Mouse (Mus musculus): ENCODE results near the gene Hexim1. TPM values are rescaled to one million over a fixed set of nuclear protein-coding genes. Genes with fewer than 3 reads are reported as not detected.

The Hexim1 gene
- polyA plus RNA-seq, 1 experiment, result 10.3 TPM

DNA sequence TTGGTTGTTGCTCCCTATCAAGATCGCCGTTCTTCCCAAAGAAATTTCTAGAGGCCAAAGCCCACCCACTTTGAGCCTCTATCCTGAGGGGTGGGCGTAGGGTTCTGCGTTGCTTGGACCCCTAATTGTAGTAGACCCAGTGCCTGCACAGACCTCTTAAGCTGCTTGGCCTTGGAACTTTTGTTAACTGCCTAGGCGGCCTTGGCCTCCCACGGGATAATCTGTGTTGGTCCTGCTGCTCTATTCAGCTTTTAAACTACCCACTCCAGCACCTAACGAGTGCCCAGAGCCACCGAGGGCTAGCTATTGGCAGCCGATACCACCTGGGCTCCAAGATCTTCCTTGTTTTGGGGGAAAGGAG lies 3.5 kb upstream of the Hexim1 start:
- Histone ChIP-seq H3K27me3 (ENCODE audit: control insufficient read depth, insufficient read depth, low read length) (no peaks in the 10 kb centered on the region), H3K4me3 (ENCODE audit: extremely low read depth, insufficient read depth, insufficient read length) (no peak overlapping the region), H3K4me1 (ENCODE audit: control insufficient read depth, insufficient read depth, insufficient read length) (no peaks in the 10 kb centered on the region), H3K27ac (ENCODE audit: insufficient read depth, low read length) (no peak overlapping the region), H3K36me3 (ENCODE audit: control insufficient read depth, insufficient read depth, low read length) (no peaks in the 10 kb centered on the region)
- no peak for DNase-seq (ENCODE audit: low read depth in 1 of 2, low spot score in 2 of 2)
- WGBS, result 75% methylated on average over 9 of the region's 9 CpGs
- TF ChIP-seq CTCF (IDR thresholded peaks at IDR 0.05; ENCODE audit: extremely low read depth, insufficient read depth, insufficient read length, insufficient replicate concordance), result no peak
- TF ChIP-seq POLR2A (IDR thresholded peaks at IDR 0.05; ENCODE audit: low read depth, low read length), result no peak

DNA sequence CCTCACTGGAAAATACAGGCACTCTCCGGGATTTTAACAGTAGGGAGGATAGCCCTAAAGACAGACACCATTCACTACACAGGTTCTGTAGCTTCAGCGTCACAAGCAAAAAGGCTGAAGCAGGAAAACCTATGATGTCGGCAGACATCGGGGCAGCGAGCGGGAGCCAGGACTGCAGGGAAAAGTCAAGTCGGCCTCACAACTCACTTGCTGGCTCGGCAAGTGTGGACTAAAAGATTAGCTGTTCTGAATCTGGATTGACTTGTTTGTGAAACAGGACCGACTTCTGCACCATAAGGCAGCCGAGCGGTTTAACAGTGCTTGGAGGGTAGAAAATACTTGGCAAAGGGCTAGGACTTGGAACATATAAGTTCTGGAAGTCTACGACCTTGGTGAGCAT lies 3.0 kb upstream of the Hexim1 start:
- TF ChIP-seq CTCF (IDR thresholded peaks at IDR 0.05; ENCODE audit: extremely low read depth, insufficient read depth, insufficient read length, insufficient replicate concordance) (no peak), POLR2A (IDR thresholded peaks at IDR 0.05; ENCODE audit: low read depth, low read length) (no peak)
- no peaks in the 10 kb centered on the region for H3K27me3 ChIP-seq (ENCODE audit: control insufficient read depth, insufficient read depth, low read length)
- no peak for DNase-seq (ENCODE audit: low read depth in 1 of 2, low spot score in 2 of 2)
- H3K4me1 ChIP-seq (ENCODE audit: control insufficient read depth, insufficient read depth, insufficient read length), result no peaks in the 10 kb centered on the region
- H3K4me3 ChIP-seq (ENCODE audit: extremely low read depth, insufficient read depth, insufficient read length), result no peak overlapping the region
- WGBS, result 90% methylated on average over 12 of the region's 12 CpGs
- no peak overlapping the region for H3K27ac ChIP-seq (ENCODE audit: insufficient read depth, low read length)
- no peaks in the 10 kb centered on the region for H3K36me3 ChIP-seq (ENCODE audit: control insufficient read depth, insufficient read depth, low read length)

DNA sequence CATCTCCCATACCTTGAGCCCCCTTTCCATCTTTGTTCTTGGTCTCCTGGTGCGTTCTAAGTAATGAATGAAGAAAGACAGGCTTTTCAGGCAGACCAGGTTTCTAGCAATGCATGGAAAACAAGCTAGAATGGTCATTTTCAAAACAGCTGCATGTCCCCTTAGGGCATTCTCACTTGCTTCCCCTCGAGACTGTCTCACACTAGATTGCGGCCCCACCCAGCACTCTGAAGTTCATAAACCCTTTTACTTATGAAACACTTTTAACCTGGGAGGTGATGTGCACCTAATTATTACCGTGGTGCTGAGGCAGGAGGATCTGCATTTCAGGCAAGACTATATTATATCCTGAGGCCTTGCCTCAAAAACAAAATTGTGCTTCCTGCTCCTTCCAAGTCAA lies 2.3 kb upstream of the Hexim1 start:
- no peaks in the 10 kb centered on the region for H3K27me3 ChIP-seq (ENCODE audit: control insufficient read depth, insufficient read depth, low read length)
- H3K4me1 ChIP-seq (ENCODE audit: control insufficient read depth, insufficient read depth, insufficient read length), result no peaks in the 10 kb centered on the region
- no peaks in the 10 kb centered on the region for H3K36me3 ChIP-seq (ENCODE audit: control insufficient read depth, insufficient read depth, low read length)
- TF ChIP-seq CTCF (IDR thresholded peaks at IDR 0.05; ENCODE audit: extremely low read depth, insufficient read depth, insufficient read length, insufficient replicate concordance), result no peak
- TF ChIP-seq POLR2A (IDR thresholded peaks at IDR 0.05; ENCODE audit: low read depth, low read length), result no peak
- DNase-seq (ENCODE audit: low read depth in 1 of 2, low spot score in 2 of 2), result no peak
- H3K27ac ChIP-seq (ENCODE audit: insufficient read depth, low read length), result no peak overlapping the region
- 74% methylated on average over 4 of the region's 4 CpGs for WGBS
- H3K4me3 ChIP-seq (ENCODE audit: extremely low read depth, insufficient read depth, insufficient read length), result no peak overlapping the region

DNA sequence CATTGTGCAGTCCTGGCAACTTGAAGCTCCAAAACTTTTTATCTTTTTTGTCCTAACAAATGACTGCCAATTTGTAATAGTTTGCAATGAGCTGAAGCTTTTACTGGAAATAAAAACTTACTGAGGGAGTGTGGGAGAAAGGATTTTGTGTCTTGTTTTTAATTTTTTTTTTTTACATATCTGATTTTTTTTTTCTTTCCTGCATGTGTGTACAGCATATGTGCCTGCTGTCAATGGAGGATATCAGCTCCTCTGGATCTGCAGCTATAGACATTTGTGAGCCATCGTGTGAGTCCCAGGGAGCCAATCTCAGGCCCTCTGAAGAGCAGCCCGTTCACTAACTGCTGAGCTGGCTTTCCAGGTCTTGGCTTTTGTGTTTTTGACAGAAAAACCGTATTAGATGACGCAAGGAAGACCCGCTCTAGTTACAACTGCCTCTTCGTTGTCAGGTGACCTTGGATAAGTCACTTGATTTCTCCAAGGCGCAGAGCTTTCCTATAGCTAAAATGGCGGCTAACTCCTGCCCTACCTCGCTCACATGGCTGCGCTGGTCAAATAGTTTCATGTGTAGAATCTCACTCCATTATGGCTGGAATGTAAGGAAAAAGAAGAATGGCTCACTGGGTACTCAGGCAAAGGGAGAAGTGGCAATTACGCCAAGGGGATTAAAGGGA lies 1.6 kb upstream of the Hexim1 start:
- Histone ChIP-seq H3K4me1 (ENCODE audit: control insufficient read depth, insufficient read depth, insufficient read length) (no peaks in the 10 kb centered on the region), H3K36me3 (ENCODE audit: control insufficient read depth, insufficient read depth, low read length) (no peaks in the 10 kb centered on the region), H3K27ac (ENCODE audit: insufficient read depth, low read length) (peak overlapping the region; percentile 96; the same call in 1 of the 2 replicates), H3K27me3 (ENCODE audit: control insufficient read depth, insufficient read depth, low read length) (no peaks in the 10 kb centered on the region), H3K4me3 (ENCODE audit: extremely low read depth, insufficient read depth, insufficient read length) (peak overlapping the region; percentile 87)
- no peak for DNase-seq (ENCODE audit: low read depth in 1 of 2, low spot score in 2 of 2)
- WGBS, result 89% methylated on average over 11 of the region's 11 CpGs
- TF ChIP-seq POLR2A (IDR thresholded peaks at IDR 0.05; ENCODE audit: low read depth, low read length) (no peak), CTCF (IDR thresholded peaks at IDR 0.05; ENCODE audit: extremely low read depth, insufficient read depth, insufficient read length, insufficient replicate concordance) (no peak)

DNA sequence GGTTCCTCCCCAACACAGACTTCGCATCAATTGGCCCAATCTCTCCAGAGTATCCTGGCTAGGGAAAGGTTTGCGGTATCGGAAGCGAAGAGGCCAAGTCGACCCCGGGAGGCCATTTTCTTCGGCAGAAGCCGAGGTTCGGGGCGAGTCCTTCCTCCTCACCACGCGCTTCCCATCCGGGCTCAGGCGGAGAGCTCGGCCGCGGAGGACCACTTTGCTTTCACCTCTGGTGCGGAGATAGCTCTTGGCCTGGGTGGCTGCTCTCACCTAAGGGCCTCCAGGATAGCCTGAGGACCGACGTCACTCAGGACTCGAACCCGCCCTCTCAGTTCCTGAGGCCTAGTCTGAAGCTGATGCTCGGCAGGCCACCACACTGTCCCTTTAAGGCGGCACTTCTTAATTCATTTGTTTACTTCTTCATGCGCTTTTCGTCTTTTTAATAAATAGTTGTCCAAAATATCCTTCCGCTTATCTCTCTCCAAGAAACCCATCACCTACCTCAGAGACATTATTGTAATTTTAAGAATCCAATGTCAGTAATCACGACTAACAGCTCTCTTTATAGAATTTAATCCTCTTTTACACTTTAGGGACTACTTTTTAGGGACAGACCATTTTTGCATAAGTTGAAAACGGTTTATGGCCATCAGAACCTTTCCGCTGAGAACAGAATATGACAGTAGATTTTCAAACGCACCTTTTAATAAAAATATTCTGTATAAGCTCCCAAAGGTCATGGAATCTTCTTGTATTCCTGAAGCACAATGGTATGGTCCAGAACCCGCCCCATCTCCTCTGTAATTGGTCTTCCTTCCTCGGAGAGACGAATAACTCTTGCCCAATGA lies 646 bp upstream of the Hexim1 start:
- WGBS, result under 1% methylated on average over 34 of the region's 34 CpGs
- peak overlapping the region; percentile 96 for H3K27ac ChIP-seq (ENCODE audit: insufficient read depth, low read length)
- H3K36me3 ChIP-seq (ENCODE audit: control insufficient read depth, insufficient read depth, low read length), result no peaks in the 10 kb centered on the region
- peak overlapping the region; percentile 87 for H3K4me3 ChIP-seq (ENCODE audit: extremely low read depth, insufficient read depth, insufficient read length)
- no peaks in the 10 kb centered on the region for H3K4me1 ChIP-seq (ENCODE audit: control insufficient read depth, insufficient read depth, insufficient read length)
- peak; percentile 76 to 83 for DNase-seq (ENCODE audit: low read depth in 1 of 2, low spot score in 2 of 2)
- TF ChIP-seq CTCF (IDR thresholded peaks at IDR 0.05; ENCODE audit: extremely low read depth, insufficient read depth, insufficient read length, insufficient replicate concordance) (no peak), POLR2A (IDR thresholded peaks at IDR 0.05; ENCODE audit: low read depth, low read length) (peak; percentile 61)
- H3K27me3 ChIP-seq (ENCODE audit: control insufficient read depth, insufficient read depth, low read length), result no peaks in the 10 kb centered on the region

DNA sequence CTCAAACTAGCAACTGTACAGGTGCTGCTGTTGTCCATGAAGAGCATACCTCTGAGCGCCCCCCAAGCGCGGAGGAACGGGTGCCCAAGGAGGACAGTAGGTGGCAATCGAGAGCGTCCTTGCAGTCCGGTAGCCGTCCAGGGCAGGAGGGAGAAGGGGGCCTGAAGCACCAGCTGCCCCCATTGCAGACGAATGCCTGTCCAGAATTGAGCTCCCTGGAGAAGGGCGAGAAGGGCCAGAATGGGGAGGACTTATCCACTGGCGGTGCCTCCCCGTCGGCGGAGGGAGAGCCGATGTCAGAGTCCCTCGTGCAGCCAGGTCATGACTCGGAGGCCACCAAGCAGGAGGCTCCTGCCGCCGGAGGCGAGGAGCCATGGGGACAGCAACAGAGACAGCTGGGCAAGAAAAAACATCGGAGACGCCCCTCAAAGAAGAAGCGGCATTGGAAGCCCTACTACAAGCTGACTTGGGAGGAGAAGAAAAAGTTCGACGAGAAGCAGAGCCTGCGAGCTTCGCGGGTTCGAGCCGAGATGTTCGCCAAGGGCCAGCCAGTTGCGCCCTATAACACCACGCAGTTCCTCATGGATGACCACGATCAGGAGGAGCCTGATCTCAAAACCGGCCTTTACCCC lies 1.0 kb downstream of the Hexim1 start:
- WGBS, result under 1% methylated on average over 35 of the region's 35 CpGs
- peak; percentile 80; the same call in 1 of the 2 replicates for TF ChIP-seq CTCF (IDR thresholded peaks at IDR 0.05; ENCODE audit: extremely low read depth, insufficient read depth, insufficient read length, insufficient replicate concordance)
- TF ChIP-seq POLR2A (IDR thresholded peaks at IDR 0.05; ENCODE audit: low read depth, low read length), result no peak
- no peaks in the 10 kb centered on the region for H3K4me1 ChIP-seq (ENCODE audit: control insufficient read depth, insufficient read depth, insufficient read length)
- H3K27me3 ChIP-seq (ENCODE audit: control insufficient read depth, insufficient read depth, low read length), result no peaks in the 10 kb centered on the region
- peak overlapping the region; percentile 79 for H3K27ac ChIP-seq (ENCODE audit: insufficient read depth, low read length)
- H3K36me3 ChIP-seq (ENCODE audit: control insufficient read depth, insufficient read depth, low read length), result no peaks in the 10 kb centered on the region
- DNase-seq (ENCODE audit: low read depth in 1 of 2, low spot score in 2 of 2), result peak; percentile 50 to 79
- H3K4me3 ChIP-seq (ENCODE audit: extremely low read depth, insufficient read depth, insufficient read length), result peak overlapping the region; percentile 73
